Comparison of ENCODE assay signal across 15 mouse cellular contexts in the genomic region with DNA sequence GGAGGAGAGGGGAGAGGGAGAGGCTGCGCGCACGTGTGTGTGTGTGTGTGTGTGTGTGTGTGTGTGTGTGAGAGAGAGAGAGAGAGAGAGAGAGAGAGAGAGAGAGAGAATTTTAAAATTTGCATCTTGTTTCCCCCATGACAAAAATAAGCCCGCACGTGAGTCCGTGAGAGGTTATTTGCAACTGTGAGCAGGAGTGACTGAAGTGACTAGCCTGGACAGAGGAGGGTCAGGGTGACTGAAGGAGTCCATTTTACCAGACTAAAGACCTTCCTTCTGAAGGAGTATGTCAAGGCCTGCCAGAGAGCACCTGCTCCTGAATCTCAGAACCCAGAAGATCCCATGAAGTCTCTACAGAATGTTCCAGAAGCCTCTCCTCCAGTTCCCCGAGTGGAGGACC. TPM values are rescaled to one million over a fixed set of nuclear protein-coding genes. Genes with fewer than 3 reads are reported as not detected.
A peak's percentile ranks its signal among the peaks of the same experiment; 100 is the strongest.
DNase-seq lines count a peak whose midpoint lies in the region; TF ChIP-seq lines count a peak whose summit lies in the region.
"Had no signal": no experiment of that assay in that cellular context is flagged by ENCODE, and none has a peak within 500 bp of the region (broad histone marks: within the 10 kb centered on the region; RNA-seq: fewer than 3 reads in every experiment).

No protein-coding gene starts in this region.

- H3K4me3 ChIP-seq in heart, embryonic 10.5 days: peak overlapping the region; percentile 22; the same call in 1 of the 2 replicates
- peak overlapping the region; percentile 96 for H3K4me3 ChIP-seq in bone marrow, adult 2 months (replicated peaks; ENCODE audit: control insufficient read depth, low read depth, low read length)
- H3K4me3 ChIP-seq in megakaryocyte, embryonic 14.5 days (replicated peaks): peak overlapping the region; percentile 97
- H3K4me3 ChIP-seq: embryonic facial prominence, embryonic 15.5 days had no signal

- no peaks in the 10 kb centered on the region for H3K27me3 ChIP-seq in heart, embryonic 10.5 days (ENCODE audit: insufficient read depth, poor library complexity, severe bottlenecking)
- no peaks in the 10 kb centered on the region for H3K27me3 ChIP-seq in megakaryocyte, embryonic 14.5 days (replicated peaks)
- H3K27me3 ChIP-seq: embryonic facial prominence, embryonic 15.5 days; heart, embryonic 15.5 days had no signal

- TF ChIP-seq CTCF in bone marrow, adult 2 months (IDR thresholded peaks at IDR 0.05; ENCODE audit: control insufficient read depth, insufficient read depth, low read length): no peak

- intact Hi-C loops in heart, postnatal 25 days (cut with DNase I): no loop called here

- no peaks in the 10 kb centered on the region for H3K9me3 ChIP-seq in heart, embryonic 10.5 days
- no peaks in the 10 kb centered on the region for H3K9me3 ChIP-seq in megakaryocyte, embryonic 14.5 days
- H3K9me3 ChIP-seq: embryonic facial prominence, embryonic 15.5 days; heart, embryonic 15.5 days had no signal

- no peak for TF ChIP-seq POLR2A in bone marrow, adult 2 months (IDR thresholded peaks at IDR 0.05; ENCODE audit: borderline replicate concordance, control insufficient read depth, low read depth, low read length)

- no peak for DNase-seq in heart, embryonic 10.5 days (ENCODE audit: low spot score)
- DNase-seq in heart, postnatal 25 days (ENCODE audit: low spot score): no peak
- peak; percentile 82 for DNase-seq in A20 (ENCODE audit: low read depth, low spot score)
- DNase-seq in cerebellum, postnatal 36 days: no peak
- DNase-seq in cerebellum, postnatal 4 days (ENCODE audit: low spot score in 2 of 2): no peak
- DNase-seq in gastrocnemius, postnatal 25 days: no peak
- DNase-seq: cerebellum, adult 9-11 months; kidney, adult 11 months had no signal

- H3K27ac ChIP-seq in heart, embryonic 10.5 days: peak overlapping the region; percentile 64
- peak overlapping the region; percentile 96 for H3K27ac ChIP-seq in bone marrow, adult 2 months (ENCODE audit: control insufficient read depth, insufficient read depth, low read depth, low read length, poor library complexity)
- H3K27ac ChIP-seq: embryonic facial prominence, embryonic 15.5 days; heart, embryonic 15.5 days had no signal

- no peaks in the 10 kb centered on the region for H3K36me3 ChIP-seq in heart, embryonic 10.5 days
- H3K36me3 ChIP-seq in megakaryocyte, embryonic 14.5 days (replicated peaks; ENCODE audit: low read length): peaks cover 42% of the 10 kb centered on the region
- H3K36me3 ChIP-seq: embryonic facial prominence, embryonic 15.5 days; heart, embryonic 15.5 days had no signal

- 53% methylated on average over 7 of the region's 7 CpGs for WGBS in heart, embryonic 10.5 days
- WGBS in bone marrow, adult 2 months: 2% methylated on average over 7 of the region's 7 CpGs

- peaks cover 5% of the 10 kb centered on the region for H3K4me1 ChIP-seq in heart, embryonic 10.5 days
- H3K4me1 ChIP-seq in bone marrow, adult 2 months (ENCODE audit: control insufficient read depth, insufficient read depth, low read length): peaks cover 3% of the 10 kb centered on the region; the same call in 1 of the 2 replicates
- peaks cover 77% of the 10 kb centered on the region for H3K4me1 ChIP-seq in megakaryocyte, embryonic 14.5 days
- H3K4me1 ChIP-seq: embryonic facial prominence, embryonic 15.5 days; heart, embryonic 15.5 days had no signal

RNA-seq across cellular contexts. Expression of gene Treml2, which starts 0.5 kb away (rescaled TPM):
- polyA plus RNA-seq in heart, embryonic 10.5 days (2016; fragmentation: Nextera tagmentation; extraction: Ambion mirVana): 0.97 and 1.3 TPM in 2 replicates
- total RNA-seq in heart, postnatal 25 days (2021): under 1 TPM; 0.31 to 0.75 TPM
- polyA plus RNA-seq in bone marrow, adult 2 months (2011; ENCODE audit: insufficient read depth, insufficient read length, low replicate concordance, missing spikeins): 56.4 and 152 TPM in 2 replicates
- 38.9 and 51.5 TPM in 2 replicates for polyA plus RNA-seq in megakaryocyte, embryonic 14.5 days (2012; ENCODE audit: insufficient read depth, low replicate concordance)
- under 1 TPM in 1 of 2 experiments, not detected in 1; 0.08 TPM for total RNA-seq in gastrocnemius, postnatal 25 days (2021)
- polyA plus RNA-seq: C2C12 had no signal

RNA-seq across cellular contexts. Expression of gene B430306N03Rik, which starts 16.2 kb away (rescaled TPM):
- polyA plus RNA-seq in heart, embryonic 10.5 days (2016; fragmentation: Nextera tagmentation; extraction: Ambion mirVana): 0.13 TPM in 1 of 2 replicates, not detected in the other
- total RNA-seq in heart, postnatal 25 days (2021): under 1 TPM; 0.08 to 0.20 TPM
- polyA plus RNA-seq in bone marrow, adult 2 months (2011; ENCODE audit: insufficient read depth, insufficient read length, low replicate concordance, missing spikeins): 14.0 and 32.4 TPM in 2 replicates
- 0.94 TPM in 1 of 2 replicates, not detected in the other for polyA plus RNA-seq in megakaryocyte, embryonic 14.5 days (2012; ENCODE audit: insufficient read depth, low replicate concordance)
- not detected for total RNA-seq in gastrocnemius, postnatal 25 days (2021)
- polyA plus RNA-seq: C2C12 had no signal

RNA-seq across cellular contexts. Expression of gene Treml4, which starts 35.7 kb away (rescaled TPM):
- 0.63 and 0.74 TPM in 2 replicates for polyA plus RNA-seq in heart, embryonic 10.5 days (2016; fragmentation: Nextera tagmentation; extraction: Ambion mirVana)
- under 1 TPM in 1 of 2 experiments, not detected in 1; 0.28 TPM for total RNA-seq in heart, postnatal 25 days (2021)
- polyA plus RNA-seq in bone marrow, adult 2 months (2011; ENCODE audit: insufficient read depth, insufficient read length, low replicate concordance, missing spikeins): 5.4 and 21.2 TPM in 2 replicates
- polyA plus RNA-seq in megakaryocyte, embryonic 14.5 days (2012; ENCODE audit: insufficient read depth, low replicate concordance): 3.6 TPM in 1 of 2 replicates, not detected in the other
- not detected for total RNA-seq in gastrocnemius, postnatal 25 days (2021)
- total RNA-seq: left cerebral cortex, postnatal 36 days had no signal
- polyA plus RNA-seq: C2C12 had no signal

RNA-seq across cellular contexts. Expression of gene Trem2, which starts 46.4 kb away (rescaled TPM):
- 0.36 and 1.2 TPM in 2 replicates for polyA plus RNA-seq in heart, embryonic 10.5 days (2016; fragmentation: Nextera tagmentation; extraction: Ambion mirVana)
- total RNA-seq in heart, postnatal 25 days (2021): 1 to 10 TPM; 1.2 TPM
- polyA plus RNA-seq in bone marrow, adult 2 months (2011; ENCODE audit: insufficient read depth, insufficient read length, low replicate concordance, missing spikeins): 4.0 and 6.2 TPM in 2 replicates
- 45.6 and 176 TPM in 2 replicates for polyA plus RNA-seq in megakaryocyte, embryonic 14.5 days (2012; ENCODE audit: insufficient read depth, low replicate concordance)
- total RNA-seq in gastrocnemius, postnatal 25 days (2021): under 1 TPM in 1 of 2 experiments, not detected in 1; 0.83 TPM
- polyA plus RNA-seq: C2C12 had no signal

RNA-seq across cellular contexts. Expression of gene Trem3, which starts 52.2 kb away (rescaled TPM):
- not detected in 2 replicates for polyA plus RNA-seq in heart, embryonic 10.5 days (2016; fragmentation: Nextera tagmentation; extraction: Ambion mirVana)
- not detected for total RNA-seq in heart, postnatal 25 days (2021)
- 18.5 and 53.5 TPM in 2 replicates for polyA plus RNA-seq in bone marrow, adult 2 months (2011; ENCODE audit: insufficient read depth, insufficient read length, low replicate concordance, missing spikeins)
- 0.12 TPM in 1 of 2 replicates, not detected in the other for polyA plus RNA-seq in megakaryocyte, embryonic 14.5 days (2012; ENCODE audit: insufficient read depth, low replicate concordance)
- total RNA-seq in gastrocnemius, postnatal 25 days (2021): not detected
- total RNA-seq: midbrain, postnatal 0 days had no signal
- polyA plus RNA-seq: C2C12; embryonic facial prominence, embryonic 15.5 days; midbrain, postnatal 0 days had no signal

Comparison
In these comparisons a context has a peak if more than half of its experiments do, and no peak if none do; other contexts are left out.
1. H3K4me3 ChIP-seq: peak in every context shown above with its lines; median percentile 97 in megakaryocyte, embryonic 14.5 days; 96 in bone marrow, adult 2 months; 22 in heart, embryonic 10.5 days.
2. RNA of gene Treml2, which starts 0.5 kb away (polyA plus RNA-seq): 56.4 to 152 TPM in bone marrow, adult 2 months and 38.9 to 51.5 TPM in megakaryocyte, embryonic 14.5 days; 0.97 to 1.3 TPM in heart, embryonic 10.5 days; every median in the first group is over 10 times any median in the second.